Mouse (Mus musculus): ENCODE data around the gene Masp1. TPM values are rescaled to one million over a fixed set of nuclear protein-coding genes. Genes with fewer than 3 reads are reported as not detected.

Gene Masp1
- total RNA-seq, 2 experiments from 2014 or later = 8.0 to 9.0 TPM

DNA sequence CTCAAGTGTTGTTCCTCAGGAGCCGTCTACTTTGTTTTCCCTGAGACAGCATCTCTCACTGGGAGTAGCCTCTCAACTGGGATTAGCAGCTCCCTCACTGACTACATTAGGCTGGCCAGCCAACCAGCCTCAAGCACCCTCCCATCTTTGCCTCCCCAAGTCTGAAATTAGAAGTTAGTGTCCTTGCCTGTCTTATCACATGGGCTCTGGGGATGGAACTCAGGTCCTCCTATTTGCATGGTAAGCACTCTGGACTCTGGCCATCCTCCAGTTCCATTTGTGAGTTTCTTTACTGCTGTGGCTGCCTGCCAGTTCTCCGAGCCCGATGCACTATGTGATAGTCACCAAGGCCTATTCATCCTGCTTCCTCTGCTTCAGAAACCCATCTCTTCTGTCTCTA is 4.8 kb downstream of the Masp1 start:
- peak in 1 of 2 experiments; percentile 45 for DNase-seq (ENCODE audit: low spot score in 2 of 2)

DNA sequence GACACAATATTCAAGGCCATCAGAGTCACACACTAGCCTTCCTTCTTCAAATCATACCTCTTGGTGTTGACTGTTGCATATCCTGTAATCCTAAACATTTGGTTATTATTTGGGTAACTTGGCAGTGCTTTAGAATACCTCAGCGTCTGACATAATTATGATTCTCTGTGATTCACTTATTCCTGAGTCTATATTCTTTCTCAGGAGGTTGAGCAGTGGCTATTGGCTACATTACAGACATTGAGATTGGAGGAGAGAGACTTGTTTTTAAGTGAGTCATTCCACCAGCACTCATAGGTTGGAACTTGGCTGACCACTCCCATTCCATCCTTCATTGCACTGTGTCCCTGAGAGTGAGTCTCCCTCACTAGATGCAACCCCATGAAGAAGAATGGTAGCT is 7.2 kb downstream of the Masp1 start:
- DNase-seq (ENCODE audit: low spot score in 2 of 2) = no peak

DNA sequence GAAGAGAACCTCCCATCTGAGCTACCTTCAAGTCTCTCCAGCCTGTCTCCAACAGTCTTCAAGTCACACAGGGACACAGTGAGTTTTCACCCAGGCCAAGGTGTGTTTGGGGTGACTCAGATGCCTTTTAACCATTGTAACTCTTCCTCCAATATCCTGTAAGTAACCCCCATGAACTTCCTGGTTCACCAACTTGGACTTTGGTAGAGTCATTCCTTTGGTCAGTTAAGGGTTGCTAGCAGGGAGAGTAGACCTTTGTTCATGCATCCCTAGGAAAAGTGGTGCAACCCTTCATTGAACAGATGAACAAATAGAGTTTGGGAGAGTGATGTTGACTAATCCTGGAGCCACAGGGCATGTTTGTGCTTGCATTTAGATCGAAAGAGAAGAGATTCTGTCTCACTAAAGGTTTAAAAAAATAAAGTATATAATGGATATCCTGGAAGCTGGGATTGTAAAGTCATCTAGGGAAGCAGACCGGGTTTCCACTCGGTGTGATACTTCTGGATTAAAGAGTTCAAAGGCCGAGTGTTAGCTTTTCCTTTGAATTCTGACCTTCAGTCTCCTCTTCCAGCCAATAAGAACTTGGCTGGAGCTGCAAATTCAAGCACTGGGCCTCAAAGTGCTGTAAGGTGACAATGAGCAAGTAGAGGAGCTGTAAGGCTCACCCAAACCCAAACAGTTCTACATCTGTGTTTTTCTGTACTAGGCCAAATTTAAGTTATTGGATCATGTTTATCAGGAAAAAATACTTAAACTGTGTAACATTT is 9.3 kb downstream of the Masp1 start:
- no peak for DNase-seq (ENCODE audit: low spot score in 2 of 2)

DNA sequence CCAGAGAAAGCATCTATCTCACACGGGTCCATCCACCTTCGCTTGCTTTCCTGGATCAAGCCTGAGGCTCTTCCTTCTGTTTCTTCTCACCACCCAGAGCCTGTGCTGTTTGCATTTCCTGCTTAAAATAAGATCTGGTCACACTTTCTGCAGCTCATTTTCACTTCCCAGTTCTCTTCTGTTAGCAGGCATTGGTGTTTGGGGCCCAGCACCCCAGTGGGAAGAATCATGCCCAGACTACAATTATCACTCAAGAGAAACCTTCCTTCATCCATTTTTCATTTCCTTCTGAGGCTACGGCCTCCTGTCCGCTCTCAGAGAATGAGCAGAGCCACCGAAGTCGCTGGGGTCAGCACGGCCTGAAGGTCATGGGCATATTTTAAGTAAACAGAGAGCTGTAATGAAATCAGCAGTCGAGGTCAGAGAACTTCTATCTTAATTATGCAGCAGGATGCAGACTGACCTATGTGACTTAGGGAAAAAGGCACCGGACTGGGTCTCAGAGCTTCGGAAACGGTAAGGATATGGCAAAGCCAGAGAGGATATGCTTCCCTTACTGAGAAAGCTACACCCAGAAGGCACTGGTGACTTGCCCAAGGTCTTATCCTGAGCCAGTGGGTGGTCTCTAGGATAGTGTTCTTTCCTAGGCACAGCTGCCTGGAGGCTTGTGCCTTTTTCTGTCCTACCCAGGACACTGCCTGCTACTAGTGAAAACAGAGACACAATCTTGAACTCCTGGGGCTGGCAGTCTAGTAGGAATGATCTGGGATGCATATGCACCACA is 14.5 kb downstream of the Masp1 start:
- no peak for DNase-seq (ENCODE audit: low spot score in 2 of 2)

DNA sequence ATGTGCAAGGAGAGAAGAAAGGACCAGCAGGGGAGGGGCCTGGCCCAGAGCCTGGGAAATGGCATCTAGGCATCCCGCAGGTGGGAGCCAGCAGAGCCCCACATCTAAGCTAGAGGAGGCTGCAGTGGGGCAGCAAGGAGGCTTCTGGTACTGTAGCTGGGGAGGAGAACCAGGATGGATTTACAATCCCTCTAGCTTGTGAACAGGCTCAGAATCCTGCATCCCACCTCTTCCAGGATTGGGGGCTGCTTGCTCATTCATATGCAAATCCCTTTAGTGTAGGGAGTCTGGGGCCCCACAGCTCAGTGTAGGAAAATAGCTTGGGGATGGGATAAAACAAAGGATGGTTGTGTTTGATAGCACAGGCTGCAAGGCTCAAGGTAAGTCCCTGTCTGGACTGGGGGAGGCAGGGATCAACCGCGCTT is 16.3 kb downstream of the Masp1 start:
- no peak for DNase-seq (ENCODE audit: low spot score in 2 of 2)

DNA sequence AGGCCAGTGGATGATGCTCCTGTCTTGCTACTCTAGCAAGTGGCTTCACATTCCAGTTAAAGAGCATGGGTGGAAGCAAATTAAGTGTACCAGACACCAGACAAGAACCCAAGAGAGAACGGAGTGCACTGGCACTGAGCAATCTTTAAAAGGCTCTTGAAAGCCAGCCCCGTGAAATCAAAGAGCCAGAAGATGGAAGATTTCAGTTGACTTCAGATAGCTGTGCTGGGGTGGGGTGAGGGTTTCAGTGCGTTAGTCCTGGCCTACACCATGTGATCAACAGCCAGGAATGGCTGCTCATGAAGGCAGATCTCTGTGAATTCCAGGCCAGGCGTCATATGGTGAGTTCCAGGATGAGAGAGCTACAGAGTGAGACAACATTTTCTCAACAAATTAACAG is 17.3 kb downstream of the Masp1 start:
- no peak for DNase-seq (ENCODE audit: low spot score in 2 of 2)

DNA sequence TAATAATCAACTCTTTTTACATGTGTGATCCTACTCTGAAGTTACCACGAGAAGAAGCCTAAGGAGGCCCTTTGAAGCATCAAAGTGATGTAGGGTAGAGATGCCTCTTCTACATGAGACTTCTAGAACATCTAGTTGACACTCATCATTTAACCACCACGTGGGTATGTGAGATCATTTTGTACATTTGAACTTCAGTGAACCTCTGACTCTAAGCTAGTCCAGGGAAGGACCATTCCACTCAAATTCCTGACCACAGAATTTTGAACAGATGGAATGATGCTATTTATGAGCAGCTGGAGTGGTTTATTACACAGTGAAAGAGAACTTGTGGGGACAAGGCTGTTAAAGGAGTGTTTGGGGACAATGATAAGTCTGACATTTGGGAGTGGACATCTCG is 18.1 kb downstream of the Masp1 start:
- no peak for DNase-seq (ENCODE audit: low spot score in 2 of 2)

DNA sequence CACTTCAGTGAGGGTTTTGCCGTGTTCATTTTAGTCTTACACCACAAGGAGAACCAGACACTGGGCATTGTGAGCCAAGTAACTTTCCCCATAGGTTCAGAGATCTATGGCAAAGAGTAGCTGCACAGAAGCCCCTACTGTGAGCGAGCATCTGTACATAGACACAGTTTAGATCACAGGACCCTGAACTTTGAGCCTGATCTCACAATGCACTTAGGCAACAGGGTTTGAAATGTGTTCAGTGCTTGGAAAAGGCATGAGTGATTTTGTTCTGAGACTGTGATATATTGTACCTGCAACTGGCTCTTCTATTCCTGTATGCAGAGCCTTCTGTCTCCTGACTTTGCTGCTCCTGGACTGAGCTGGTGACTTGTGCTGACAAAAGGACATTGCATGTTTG is 19.3 kb downstream of the Masp1 start:
- no peak for DNase-seq (ENCODE audit: low spot score in 2 of 2)

DNA sequence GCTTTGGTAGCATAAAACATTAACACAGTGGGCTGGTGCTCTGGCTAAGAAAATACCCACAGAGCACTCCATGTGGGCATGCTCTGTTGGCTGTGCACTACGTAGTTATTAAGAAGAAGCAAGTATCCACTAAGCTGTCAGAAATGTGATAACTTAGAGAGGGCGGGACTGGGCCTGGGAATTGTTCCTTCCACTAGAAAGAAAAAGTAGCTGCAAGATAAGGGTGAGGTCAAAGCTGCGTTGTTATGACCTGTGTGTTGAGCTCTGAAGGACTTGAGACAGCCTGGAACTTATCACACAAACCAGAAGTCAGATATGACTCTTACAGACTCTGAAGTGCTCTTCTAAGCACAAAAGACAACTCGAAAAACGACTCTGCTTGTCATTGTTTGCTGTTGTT is 20.1 kb downstream of the Masp1 start:
- DNase-seq (ENCODE audit: low spot score in 2 of 2) = no peak

DNA sequence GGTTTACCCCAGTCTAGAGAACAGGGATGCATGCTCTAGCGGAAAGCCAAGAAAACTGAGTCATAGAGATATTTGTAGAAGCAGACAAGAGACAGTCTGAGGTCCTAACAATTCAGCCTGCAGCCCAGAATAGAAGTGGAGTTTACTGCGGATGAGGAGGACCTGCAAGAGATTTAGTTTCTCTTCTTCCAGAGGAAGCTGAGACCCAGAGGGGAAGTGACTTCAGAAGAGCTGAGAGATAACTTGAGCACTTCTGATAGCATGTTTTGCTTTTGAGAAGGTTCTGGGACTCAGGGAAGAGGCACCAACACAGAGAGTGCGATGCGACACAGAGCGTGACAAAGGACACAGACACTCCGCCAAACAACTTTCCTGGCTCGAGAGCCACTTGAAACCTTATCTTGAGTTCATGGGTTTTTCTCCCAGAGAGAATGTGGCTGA is 21.9 kb downstream of the Masp1 start:
- DNase-seq (ENCODE audit: low spot score in 2 of 2) = no peak

DNA sequence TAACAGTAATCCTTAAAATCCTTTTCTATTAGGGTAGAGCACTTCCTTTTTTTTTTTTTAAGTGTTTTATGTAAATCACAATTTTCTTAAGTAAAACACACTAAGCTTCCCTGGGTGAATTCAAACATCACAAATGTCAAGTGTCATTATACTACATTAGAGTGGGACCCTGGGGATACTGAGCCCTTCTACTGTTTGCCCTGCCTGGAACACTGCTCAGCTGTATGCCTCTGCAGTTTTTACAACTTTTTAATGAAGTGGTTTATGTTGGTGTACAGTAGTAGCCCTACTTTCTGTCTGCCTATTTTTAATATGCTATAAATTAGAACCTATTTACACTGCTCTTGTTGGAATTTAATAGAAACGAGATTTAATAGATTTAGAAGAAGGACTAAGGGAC is 22.7 kb downstream of the Masp1 start:
- no peak for DNase-seq (ENCODE audit: low spot score in 2 of 2)

DNA sequence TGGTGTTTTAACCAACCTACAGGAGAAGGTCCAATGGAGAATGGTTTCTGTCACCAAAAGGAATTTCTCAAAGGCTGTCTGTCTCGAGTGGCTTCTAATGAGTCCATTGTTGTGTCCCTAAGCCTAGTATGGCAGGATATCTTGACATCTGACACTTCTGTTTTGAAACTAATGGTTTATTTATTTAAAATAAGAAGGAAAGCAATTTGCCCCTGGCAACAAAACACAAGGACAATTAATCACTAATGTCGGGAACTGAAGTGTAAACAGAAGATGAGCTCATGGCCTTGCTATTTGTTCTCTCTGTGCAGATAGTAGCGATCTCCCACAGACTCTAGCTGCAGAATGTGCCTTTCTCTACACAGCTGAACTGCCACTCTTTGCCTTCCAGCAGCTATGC is 23.2 kb downstream of the Masp1 start:
- no peak for DNase-seq (ENCODE audit: low spot score in 2 of 2)

DNA sequence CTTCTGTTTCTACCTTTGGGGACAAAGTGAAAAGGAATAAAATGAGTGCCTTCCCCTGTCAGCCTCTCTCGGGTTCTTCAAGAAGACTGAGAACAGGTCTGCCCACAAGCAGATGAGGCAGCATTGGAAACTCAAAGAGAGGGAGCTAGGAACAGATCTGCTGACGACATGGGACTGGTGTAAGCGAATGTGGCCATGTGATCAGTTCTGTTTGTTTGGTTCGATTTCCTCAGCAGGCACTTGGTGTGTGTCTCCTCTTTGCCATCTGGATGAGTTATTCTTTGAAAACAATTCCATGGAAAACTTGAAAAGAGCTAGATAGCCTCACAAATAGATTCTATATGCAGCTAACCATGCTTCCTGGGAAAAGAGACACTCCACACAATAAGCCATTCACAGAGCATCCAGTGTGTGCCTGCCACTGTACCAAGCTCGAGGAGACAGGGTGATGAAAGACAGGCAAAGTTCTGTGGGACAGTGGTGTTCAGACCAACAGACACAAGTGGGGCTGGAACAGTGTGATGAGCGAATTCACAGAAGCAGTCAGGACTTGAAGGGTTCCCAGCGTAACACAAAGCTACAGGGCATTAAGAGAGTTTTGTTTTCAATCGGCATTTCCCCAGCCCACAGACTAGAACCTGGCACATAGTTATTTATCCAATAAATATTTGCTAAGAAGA is 24.2 kb downstream of the Masp1 start:
- no peak for DNase-seq (ENCODE audit: low spot score in 2 of 2)

DNA sequence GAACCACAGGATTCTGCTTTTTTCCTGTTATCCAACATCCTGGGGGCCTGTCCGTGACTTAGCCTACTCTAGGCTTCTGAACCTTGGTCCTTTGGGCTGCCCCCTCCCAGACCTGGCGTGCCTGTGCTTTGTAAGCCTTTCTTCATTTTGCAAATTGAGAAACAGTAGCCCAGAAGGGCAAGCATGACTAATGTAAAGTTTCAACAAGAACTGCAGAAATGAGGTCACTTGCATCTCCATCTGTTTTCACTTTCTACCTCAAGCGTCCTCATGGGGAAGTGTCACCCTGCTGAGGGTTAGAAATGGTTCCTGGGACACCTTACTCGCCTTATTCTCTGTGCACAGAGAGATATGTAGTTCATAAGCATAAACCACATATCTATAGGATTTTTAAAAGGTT is 27.8 kb downstream of the Masp1 start:
- DNase-seq (ENCODE audit: low spot score in 2 of 2) = no peak

DNA sequence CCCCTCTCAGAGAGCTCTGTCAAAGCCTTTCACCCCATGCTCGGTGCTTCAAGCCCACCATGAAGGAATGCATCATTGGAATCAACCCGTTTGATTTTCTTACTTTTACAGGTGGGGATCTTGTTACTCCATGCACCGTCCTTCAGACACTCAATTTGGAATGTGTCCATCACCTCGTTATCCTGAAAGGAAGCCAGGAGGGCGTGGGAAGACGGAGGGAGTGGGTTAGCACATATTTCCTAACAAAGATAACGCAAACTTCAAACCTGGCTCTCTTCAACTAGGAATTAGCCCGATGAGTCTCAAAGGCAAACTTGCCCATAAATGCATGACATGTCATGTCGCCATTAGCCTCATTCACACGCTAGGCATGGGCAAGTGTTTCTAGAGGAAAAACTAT is 37.3 kb downstream of the Masp1 start:
- DNase-seq (ENCODE audit: low spot score in 2 of 2) = no peak

DNA sequence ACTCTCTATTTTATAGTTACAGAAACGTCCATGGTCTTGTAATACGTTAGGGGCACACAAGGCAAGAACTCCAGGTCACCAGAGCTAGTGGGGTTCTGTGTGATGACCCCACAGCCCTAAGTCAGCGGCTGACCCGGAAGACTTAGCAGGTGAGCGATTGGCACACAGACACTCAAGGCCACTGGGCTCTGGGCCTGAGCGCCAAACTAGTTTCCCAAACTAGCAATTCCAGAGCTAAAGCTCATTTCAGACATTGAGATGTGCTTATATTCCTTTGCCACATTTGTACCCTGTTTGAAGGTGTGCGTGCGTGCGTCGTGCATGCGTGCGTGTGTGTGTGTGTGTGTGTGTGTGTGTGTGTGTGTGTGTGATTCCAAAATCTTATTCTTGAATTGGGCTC is 37.8 kb downstream of the Masp1 start:
- no peak for DNase-seq (ENCODE audit: low spot score in 2 of 2)

DNA sequence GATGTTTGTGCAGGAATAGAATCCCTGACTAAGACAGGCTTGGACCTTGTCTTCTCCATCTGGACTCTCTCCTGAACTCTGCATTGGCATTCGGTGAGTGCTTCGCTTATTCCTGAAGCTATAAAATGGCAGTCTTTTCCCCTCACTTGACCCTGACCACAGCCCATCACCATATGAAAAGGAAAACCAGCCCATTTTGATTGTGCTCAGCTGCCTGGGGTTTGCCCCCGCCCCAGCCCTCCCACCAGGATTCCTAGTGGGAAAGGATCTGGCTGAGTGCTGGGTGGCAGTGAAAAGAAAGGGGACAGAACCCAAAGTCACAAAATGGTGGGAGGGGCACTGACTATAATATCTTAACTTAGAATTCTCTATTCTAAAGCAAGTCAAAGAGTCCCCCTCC is 38.4 kb downstream of the Masp1 start:
- DNase-seq (ENCODE audit: low spot score in 2 of 2) = no peak

DNA sequence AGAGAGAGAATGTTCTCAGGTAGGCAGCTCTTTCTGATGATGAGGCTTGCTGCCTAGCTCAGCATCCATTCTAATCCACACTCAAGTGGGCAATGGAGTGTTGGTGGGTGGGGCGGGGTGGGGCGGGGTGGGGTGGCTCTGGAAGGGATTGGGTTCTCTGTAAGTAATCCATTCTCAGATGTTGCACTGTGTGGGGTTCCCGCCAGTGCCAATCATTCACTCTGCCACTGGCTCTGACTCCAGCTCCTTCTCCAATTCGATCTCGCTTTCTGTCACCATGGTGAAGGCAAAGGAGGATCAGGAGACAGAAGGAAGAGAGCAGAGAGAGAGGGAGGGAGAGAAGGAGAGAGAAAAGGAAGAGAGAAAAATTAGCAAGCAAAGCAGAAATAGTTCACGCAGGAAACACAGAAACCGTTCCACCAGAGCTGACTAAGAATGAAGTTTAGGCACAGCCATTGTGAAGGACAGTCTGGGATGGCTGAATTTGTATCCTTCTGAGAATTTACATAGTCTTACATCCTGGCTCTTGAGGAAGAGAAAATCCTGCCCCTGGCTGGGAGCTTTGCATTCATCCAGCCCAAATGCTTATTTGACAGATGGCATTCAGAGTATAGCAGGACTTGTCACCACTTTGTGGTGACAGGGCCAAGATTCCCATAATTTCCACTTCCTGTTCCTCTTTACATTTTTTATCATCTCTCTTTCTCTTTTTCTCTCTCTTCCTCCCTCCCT is 40.6 kb downstream of the Masp1 start:
- DNase-seq (ENCODE audit: low spot score in 2 of 2) = no peak

DNA sequence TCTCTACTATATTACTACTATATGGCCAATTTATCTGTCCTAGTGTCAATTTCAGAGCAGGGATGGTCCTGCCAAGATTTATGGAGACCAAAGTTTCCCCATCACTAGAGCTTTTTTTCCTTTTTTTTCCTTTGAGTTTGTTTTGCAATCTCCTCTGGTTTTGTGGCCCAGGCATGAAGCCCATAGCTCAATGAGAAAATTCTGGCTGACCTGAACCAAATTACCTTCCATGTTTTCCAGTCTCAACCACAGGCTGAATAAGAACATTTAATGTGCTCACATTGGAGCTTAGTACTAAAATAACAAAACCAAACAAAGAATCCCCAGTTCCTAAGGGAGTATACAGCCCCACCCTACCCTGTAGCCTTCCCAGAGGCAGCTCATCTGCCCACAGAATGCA is 44.0 kb downstream of the Masp1 start:
- no peak for DNase-seq (ENCODE audit: low spot score in 2 of 2)

DNA sequence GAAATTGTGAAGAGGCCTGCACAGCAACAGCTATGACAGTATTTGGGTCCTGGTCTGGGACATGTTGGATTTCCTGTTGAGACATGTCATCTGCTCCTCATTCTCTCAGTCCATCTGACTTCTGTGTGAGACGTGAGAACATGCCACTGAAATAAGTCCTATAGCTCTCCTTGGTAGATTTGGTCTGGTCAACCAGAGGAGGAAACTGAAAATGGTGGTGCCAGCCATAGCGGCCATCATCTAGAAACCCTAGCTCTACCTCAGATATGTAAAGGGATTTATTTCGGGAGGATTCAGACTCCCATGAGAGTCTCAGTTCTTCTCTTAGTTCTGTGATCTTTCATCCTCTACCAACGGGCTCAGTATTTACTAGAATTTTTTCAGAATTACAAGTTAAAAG is 45.0 kb downstream of the Masp1 start:
- DNase-seq (ENCODE audit: low spot score in 2 of 2) = no peak

DNA sequence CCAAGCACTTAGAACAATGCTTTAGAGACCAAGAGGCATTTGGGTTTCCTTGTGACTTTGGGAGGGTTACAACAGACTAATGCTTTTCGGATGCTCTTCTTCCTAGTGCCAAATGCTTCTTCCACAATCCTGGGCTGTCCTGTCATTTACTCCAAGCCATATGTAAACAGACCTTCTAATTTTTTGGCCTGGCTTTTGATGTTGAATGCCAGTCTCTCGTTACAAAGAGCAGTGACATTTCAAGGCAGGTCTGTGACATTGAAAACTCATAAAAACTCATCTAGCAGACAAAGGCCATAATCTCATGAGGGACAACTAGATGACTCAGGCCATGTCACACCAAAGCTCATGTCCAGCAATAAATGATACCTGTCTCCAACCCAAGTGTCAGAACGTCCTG is 48.6 kb downstream of the Masp1 start:
- no peak for DNase-seq (ENCODE audit: low spot score in 2 of 2)

DNA sequence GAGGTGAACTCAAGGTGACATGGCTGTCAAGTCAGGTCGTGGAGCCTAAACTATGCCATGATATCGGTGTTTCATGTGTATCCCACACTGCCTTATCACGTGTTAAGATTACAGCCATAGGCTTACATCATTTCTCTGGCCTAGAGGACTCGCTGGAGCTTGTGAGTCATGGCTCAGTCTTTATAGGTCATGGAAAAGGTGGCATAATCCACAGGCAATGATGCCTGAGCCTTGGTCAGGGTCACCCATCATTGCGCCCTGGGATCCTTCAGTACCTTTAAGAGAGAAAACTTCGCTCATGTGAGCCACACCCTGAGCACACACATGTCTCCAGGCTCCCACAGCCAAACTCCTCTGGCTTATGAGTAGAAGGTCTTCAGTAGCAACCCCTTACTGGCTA is 49.1 kb downstream of the Masp1 start:
- no peak for DNase-seq (ENCODE audit: low spot score in 2 of 2)

All from gastrocnemius, postnatal 4 days (tissue).